Mouse (Mus musculus): ENCODE results near the gene Bmyc.
"Not testable (repeated sequence)": the region's sequence is repeated elsewhere in the genome, so short reads cannot be mapped to it uniquely, and the experiment has no call there.

Bmyc gene

DNA sequence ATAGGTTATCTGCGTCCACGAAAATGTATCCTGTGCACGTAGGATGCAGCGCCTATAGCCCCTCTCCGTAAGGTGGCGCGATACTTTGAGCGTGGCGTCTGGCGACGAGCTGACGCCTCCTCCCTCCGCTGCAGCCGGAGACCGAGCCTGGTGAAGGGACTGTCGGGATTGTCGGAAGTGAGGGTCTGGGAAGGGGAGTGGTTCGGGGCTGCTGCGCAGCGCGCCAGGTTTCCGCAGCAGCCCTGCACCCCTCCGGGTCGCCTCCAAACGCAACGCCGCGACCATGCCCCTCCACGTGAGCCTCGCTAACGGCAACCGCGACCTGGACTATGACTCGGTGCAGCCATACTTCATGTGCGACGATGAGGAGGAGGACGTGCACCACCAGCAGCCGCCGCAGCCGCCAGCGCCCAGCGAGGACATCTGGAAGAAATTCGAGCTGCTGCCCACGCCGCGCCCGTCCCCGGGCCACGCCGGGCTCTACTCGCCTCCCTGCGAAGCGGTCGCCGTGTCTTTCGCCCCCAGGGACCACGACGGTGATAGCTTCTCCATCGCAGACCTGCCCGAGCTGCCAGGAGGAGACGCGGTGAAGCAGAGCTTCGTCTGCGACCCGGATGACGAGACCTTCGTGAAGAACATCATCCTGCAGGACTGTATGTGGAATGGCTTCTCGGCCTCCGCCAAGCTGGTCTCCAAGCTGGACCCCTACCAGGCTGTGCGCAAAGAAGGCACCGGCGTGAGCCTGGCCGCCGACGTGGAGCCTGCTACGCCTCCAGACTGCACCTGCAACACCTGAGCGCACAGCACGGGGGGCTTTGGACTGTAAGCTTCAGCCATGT lies at the start of gene Bmyc:
Bmyc (plus strand) TSS at position 97 of the 839 bp plus-strand sequence.
- peak; percentile 37 for DNase-seq (ENCODE audit: low read depth)

DNA sequence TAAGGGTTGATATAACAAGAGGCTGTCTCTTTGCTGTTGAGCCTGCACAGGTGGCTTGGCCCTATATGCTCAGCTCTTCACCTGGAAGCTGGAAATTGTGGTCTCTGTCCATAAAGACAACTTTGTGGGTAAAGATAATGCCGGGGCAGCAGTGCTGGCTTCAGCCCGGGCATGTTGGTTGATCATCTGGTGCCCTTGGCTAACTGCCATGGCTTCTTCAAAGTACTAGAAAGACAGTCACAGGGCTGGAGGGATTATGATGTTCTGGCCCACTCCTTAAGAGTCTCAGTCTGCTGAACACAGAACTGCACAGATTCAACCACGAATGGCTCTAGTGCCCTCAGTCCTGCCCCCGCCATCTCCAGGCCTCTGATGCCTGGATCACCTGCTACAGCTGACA lies 49.3 kb upstream of the Bmyc start:
- no peak for DNase-seq (ENCODE audit: low read depth)

DNA sequence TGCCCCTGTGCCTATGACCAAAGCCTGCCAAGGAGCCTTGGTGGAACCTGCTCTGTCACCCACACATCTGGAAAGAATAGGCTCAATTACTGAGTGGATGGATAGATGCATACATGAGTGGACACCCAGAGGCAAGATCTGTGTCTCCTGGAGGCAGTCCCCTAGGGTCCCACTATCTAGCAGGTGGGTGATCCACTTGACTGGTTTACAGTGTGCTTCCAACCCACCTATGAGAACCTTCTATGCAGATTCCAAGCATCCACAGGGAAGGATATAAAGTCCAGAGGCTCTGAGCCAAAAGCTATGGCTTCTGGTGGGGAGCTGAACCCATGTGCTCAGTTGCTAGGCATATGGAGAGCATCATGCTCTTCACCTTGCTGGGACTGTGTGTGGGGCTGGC lies 48.9 kb upstream of the Bmyc start, which contains the start of gene Lcn5:
Lcn5 (plus strand) TSS at position 301 of the 400 bp plus-strand sequence.
- DNase-seq (ENCODE audit: low read depth) = no peak

DNA sequence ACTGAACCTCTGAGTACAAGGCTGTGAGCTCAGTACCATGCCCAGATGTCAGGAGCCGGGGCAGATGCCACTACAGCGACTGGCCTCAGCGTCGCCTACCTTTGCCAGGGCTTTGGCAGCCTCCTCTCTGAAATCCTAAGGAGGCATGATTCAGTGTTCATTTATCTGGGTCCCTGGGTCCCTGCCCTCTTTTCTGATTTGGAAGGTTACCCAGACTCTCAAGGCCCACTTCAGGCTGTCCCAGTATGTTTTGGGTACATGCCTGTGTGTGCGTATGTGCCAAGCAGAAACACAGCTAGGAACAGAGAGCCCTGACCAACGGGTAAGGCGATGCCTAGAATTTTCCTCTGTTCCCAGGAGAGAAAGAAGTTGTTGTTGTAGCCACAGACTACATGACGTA lies 46.3 kb upstream of the Bmyc start:
- no peak for DNase-seq (ENCODE audit: low read depth)

DNA sequence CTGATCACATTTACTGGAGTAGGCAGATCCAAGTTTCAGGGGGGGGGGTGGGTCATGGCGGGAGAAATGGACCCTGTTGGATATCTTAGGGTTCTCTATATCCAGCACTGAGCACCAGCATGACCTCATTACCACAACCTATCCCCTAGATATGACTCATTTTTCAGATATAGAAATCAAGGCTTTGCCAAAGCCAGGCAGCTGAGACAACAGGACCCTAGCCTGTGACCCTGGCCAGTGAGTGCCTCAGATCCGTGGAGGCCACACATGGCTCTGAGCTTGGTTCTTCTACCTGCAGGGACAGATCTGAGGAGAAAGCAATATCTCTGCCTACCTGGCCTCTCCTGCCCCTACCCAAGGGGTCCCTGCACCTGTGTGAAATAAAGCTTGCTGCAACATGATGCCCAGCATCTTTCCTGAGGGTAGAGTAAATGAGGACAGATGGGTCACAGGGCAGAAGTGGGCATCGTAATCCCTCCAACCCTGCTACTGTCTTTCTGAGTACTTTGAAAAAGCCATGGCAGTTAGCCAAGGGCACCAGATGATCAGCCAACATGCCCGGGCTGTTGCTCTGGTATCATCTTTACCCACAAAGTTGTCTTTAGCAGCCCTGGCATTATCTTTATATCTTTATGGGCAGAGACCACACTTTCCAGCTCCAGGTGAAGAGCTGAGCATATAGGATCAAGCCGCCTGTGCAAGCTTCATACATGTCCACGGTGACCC lies 45.1 kb upstream of the Bmyc start:
- no peak for DNase-seq (ENCODE audit: low read depth)

DNA sequence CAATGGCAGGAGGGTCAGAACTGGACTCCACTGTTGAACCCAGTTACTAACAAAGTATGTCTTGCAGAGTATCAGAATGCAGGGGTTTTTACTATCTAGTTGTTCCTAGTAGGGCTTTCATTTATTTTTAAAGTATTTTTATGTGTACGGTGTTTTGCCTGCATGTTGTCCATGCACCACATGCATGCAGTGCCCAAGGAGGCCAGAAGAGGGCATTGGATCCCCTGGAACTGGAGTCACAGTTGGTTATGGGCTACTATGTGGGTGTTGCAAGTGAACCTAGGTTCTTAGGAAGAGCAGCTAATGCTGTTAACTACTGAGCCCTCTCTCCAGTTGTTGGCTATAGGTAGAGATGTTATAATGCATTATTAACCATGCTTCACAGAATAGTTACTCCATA lies 43.0 kb upstream of the Bmyc start:
- DNase-seq (ENCODE audit: low read depth) = peak; percentile 2

DNA sequence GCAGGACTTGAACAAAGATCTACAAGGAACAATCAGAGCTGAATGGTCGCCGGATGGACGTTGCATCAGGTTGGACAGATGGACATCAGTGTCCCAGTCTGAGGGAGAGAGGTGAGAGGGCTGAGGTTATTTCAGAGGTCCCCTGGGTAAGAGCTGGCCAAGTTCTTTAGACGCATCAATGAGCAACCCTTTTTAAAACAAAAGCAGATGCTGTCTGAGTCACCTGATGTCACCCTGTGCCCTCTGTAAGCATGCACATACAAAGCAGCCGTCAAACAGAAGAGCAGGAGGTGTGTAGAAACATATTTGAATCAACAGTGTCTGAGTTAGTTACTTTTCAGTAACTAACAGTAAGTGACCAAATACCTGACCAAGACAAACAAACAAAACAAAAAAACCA lies 42.4 kb upstream of the Bmyc start:
- DNase-seq (ENCODE audit: low read depth) = no peak

DNA sequence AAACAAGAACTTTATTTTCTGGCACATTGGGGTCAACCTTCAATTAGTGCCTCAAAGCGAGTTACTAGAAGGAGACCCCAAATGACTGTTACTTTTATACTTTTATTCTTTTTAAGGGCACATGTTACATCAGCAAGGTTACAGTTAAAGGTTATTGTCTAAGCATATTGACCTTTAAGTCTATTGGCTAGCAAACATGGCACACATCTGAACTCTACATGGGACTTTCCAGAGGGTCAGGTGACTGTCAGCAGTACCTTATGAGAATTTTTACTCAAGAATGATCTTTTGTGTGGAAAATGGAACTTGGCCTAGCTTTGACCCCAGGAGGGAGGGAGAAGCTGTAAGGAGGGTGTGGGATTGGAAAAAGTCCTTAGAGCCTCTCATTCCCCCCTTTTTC lies 40.0 kb upstream of the Bmyc start:
- no peak for DNase-seq (ENCODE audit: low read depth)

DNA sequence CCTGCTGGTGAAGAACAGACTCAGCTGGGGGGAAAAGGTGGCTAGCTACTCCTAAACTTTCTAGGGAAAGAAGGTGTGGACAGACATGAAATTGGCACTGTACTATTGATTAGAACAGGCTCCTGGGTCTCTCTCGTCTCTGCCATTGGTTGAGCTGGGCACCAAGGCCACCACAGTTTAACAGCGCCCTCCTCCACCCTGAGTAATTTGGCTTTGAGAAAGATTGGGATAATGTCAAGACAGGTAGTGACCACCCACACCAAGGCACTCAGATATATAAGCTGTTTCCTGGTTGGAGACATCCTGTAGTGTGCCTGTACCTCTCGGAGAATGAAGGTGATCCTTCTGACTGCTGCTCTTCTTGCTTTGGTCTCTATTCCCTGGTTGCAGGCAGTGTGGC lies 30.1 kb upstream of the Bmyc start, which contains the start of gene Lcn6:
Lcn6 (plus strand) TSS at position 301 of the 400 bp plus-strand sequence.
- DNase-seq (ENCODE audit: low read depth) = no peak

DNA sequence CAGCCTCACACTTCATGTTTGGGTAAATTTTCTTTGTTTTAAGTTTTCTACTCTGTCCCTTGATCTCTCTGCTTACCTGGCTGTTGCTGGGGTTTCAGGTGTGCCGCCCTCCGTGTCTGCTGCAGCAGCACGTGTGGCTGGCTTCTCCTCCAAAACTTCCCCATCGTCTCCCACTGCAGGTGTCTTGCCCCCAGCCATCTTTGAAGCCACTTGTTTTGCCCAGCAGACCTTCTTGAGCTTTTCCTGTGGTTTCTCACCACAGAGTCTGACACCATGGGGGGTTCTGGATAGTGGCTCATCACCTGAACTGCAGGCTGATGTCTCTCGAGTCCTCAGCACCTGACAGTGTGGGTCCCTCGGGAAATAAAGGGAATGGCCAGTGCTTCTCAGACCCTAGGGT lies 27.0 kb upstream of the Bmyc start:
- no peak for DNase-seq (ENCODE audit: low read depth)

DNA sequence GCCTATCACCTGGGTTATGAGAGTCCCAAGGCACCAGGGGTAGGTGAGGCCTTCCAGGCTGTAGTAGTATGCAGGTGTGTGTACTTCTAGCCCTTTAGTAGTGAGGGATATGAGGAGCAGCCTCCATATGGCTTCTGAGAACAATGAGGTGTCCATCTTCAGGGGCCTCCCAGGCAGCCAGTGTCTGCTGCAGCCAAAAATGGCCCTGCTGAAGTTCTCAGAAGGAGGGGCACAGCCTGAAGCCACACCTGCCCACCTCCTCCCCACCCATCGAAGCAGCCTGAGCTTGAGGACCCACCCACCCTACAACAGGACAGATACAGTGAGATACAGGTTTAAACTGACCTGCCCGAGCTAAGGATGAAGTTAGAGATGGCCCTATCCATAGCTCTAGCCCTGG lies 24.1 kb upstream of the Bmyc start, which contains the start of gene Lcn10:
Lcn10 (plus strand) TSS at position 301 of the 400 bp plus-strand sequence.
- no peak for DNase-seq (ENCODE audit: low read depth)

DNA sequence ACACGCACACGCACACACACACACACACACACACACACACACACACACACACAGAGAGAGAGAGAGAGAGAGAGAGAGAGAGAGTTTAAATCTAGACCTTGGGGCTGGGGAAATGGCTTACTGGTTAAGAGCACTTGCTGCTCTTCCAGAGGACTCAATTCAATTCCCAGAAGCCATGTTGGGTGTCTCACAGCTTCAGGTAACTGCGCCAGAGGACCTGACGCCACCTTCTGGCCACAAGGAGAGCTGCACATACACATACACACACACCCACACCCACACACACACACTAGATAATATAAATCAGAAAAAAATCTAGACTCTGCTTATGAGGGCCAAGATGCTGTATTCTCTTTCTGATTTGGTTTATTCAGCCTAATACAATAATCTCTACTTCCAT lies 19.6 kb upstream of the Bmyc start:
- no peak for DNase-seq (ENCODE audit: low read depth)

DNA sequence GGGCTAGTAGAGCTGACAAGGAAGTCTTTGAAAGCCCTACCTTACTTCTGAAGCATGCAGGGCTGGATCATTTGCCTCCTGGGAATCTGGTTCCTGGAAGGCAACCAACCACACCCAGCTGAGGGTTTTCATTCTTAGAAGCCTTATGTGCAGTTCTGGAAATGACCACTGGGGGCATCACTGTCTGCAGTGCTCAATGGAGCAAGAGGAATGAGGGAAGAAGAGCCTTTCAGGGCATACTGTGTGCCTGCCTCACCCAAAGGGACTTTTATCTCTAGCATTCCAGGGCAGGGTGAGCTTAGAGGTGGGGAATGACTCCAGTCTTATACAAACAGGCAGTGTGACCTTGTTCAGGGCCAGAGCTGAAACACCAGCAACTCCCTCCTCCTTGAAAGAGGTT lies 11.9 kb upstream of the Bmyc start:
- DNase-seq (ENCODE audit: low read depth) = peak; percentile 73

DNA sequence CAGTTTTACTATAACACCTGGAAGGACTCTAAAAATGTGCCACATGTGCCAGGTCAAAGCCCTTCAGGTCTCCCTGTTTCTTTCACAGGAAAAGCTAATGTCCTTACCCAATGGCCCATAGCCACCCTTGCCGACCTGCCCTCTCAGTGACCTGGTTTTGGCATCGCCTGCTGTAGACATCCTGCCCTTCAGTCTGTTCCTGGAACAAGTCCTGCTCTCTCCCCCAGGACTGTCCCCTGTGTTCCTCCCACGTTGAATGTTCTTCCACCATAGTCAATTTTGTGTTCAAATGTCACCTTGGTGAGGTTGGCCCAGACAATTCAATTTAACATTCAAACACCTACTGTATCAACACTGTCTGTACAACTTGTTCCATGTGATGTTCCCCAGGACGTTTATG lies 9.6 kb upstream of the Bmyc start:
- DNase-seq (ENCODE audit: low read depth) = no peak

DNA sequence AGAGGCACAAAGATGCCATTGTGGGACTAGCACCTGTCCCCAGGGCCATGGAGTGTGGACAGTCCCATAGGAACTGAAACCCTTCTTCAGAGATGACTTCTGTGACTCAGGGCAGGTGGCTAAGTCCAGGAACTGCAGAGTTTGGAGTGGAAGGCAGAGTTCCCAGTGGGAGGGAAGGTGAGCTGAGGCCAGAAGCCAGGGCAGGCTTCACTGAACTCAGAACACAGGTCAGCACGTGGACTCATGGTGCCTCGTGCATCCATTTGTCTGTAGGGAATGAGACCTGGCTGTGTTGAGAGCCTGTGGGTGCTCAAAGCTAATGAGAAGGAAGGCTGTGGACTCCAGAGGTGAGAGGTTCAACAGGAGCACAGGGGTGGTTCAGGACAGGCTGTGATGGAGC lies 7.8 kb upstream of the Bmyc start:
- no peak for DNase-seq (ENCODE audit: low read depth)

DNA sequence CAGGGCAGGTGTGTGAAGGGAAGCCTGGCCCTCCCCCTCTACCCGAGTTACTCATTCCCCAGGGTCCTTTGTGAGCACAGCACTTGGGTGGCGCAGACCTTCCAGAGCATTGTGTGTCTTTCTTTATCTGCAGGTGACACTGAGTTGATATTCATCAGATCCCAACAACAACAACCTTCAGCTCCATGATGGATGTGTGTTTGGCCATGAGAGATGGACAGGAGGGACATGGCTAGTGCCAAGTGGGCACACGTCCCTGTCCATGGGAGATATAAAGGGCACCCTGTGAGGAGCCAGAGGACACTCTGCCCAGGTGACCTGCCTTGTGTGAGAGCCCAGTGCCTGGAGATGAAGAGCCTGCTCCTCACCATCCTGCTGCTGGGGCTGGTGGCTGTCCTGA lies 6.8 kb upstream of the Bmyc start, which contains the start of gene Obp2a:
Obp2a (plus strand) TSS at position 301 of the 400 bp plus-strand sequence.
- DNase-seq (ENCODE audit: low read depth) = not testable (repeated sequence)

DNA sequence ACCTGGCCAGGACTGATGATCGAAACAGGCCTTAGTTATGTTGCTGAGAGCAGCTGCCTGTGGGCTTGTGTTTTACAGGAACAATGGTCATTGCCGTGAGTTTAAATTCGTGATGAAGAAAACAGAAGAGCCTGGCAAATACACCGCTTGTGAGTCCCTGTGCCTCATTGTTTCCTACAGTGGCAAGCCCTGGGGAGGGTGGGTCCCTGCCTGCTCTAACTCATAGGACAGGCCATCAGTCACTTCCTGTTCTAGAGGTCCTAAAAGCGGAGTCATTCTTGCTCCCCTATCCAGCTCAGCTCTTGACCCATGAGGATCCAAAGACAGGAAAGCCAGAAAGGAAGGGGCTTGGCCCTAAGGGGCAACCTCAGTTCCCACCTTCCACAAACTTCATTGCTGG lies 5.5 kb upstream of the Bmyc start:
- no peak for DNase-seq (ENCODE audit: low read depth)

DNA sequence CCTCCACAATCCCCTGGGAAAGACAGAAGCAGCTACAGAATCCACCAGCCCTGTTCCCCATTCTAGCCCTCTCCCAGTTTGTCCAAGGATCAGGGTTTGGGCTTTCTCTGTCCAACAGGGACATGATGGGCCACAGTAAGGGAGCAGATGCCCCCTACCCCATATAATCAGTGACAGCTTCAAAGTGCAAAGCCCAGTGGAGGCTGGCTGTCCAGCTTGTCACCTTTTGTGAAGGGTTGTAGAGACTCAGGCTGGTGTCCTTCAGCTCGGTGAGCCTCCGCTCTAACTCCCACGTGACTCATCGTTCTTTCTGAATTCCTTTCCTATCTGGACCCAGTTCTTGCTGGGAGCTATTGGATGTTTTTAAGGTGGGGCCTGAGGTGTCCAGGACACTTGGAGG lies 2.8 kb upstream of the Bmyc start:
- no peak for DNase-seq (ENCODE audit: low read depth)

DNA sequence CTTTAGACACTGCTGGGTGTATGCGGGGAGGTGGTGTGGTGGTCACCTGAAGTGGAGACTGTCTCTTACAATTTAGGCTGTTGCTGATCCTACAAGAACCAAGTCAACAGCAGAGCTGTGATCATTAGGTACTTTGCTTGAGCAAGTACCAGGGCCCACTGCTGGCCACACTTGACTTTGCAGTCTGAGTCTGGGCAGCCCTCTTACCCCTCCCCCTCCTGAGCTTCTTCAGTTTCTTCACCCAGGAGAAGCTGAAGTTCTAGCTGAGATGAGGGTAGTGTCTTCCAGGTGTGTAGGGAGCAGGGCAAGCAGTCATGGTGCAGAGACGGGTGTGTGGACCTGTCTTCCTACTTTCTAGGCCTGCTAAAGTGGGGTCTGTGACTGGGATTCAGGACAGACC lies 1.6 kb downstream of the Bmyc start:
- DNase-seq (ENCODE audit: low read depth) = no peak

DNA sequence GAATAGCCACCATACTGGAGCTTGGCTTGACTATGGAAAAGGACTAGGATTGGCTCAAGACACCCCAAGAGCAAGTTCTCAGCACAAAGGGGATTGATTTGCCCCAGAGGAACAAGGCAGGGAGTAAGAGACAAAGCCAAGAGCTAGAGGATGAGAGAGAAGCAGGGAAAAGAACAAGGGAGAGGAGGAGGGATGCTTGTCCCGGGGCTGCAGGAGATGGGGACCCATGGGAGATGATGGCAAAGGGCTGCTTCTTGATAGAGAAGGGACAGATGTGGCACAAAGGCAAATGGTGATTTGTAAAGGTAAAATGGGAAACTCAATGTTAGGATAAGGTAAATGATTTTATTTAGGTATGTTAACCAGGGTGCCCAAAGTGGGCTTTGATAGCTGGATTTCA lies 2.5 kb downstream of the Bmyc start:
- not testable (repeated sequence) for DNase-seq (ENCODE audit: low read depth)

DNA sequence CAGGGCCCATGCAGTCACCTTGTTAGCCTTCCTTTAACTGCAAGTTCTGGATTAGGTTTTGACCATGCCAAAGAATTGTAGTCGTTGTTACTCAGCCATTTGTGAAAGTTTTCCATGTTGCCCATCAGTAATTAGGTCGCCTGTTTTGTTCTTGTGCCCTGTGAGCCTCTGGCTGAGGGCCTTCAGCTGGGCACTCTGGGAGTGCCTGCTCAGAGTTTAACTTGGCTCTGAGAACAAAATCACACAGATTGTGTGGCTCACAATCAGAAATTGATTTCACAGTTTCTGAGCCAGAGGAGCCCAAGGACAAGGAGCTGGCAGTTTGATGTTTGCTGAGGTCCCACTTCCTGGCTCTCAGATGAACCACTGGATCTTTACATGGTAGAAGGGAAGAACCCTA lies 3.3 kb downstream of the Bmyc start:
- not testable (repeated sequence) for DNase-seq (ENCODE audit: low read depth)

DNA sequence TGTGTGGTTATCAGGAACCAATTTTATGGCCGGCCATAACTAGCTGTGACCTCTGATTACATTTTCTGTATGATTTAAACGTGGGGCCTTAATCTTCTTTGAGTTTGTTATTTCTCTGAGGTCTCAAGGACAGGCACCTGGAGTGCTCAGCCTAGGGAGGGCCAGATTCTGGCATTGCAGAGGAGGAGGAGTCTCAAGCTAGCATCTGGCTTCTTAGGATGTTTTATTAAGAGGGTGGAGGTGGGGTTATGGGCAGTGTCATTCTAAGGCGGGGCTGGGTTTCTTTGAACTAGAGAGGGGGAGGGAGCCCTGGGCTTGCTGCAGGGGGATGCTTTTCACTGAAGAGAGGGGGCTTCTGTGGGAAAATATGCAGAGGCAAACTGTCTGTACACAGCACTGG lies 5.1 kb downstream of the Bmyc start:
- DNase-seq (ENCODE audit: low read depth) = not testable (repeated sequence)

DNA sequence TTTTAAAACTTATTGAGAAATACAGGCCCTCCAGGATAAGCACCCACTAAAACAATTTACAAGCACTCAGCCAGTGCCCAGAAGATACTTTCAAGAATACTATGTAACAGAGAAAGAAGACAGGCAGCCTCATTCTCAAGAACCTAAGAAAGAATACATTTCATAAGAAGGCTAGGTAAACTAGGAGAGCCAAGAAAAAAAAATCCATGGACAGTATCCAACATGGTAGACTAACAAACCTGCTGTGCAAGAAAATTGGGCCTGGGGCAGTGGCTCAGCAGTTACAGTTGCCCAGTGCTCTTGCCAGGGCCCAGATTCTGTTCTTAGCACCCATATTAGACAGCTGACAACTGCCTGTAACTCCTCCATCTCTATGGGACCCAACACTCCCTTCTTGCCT lies 10.7 kb downstream of the Bmyc start:
- DNase-seq (ENCODE audit: low read depth) = no peak
